ENCODE assay signal across 8 mouse cellular contexts in the genomic region with DNA sequence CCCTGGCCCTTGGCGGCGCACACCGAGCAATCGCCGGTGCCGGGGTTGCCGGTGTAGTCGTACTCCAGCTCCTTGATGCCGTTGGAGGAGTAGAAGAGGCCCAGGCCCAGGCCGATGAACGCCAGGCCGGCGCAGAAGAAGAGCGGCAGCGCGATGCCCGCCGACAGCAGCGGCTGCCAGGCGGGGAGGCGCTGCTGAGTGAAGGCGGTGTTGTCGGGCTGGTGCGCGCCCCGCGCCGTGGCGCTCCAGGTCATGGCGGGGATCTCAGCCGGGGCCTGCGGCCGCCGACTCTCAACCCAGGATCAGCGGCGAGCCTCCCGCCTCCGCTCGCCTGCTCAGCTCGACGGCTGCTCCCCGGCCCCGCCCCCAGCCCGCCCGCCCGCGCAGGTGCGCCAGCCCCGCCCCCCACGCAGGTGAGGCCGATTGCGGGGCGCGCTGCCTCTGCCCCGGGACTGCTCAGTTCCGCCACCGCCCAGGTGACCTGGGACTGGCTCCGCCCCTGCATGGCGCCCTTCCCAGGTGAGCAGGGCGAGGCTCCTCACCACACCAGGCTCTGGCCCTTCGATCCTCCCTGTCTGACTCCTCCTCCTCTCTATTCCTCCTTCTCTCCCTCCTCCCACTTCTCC. TPM values are rescaled to one million over a fixed set of nuclear protein-coding genes. Genes with fewer than 3 reads are reported as not detected.
DNase-seq lines count a peak whose midpoint lies in the region; ATAC-seq and TF ChIP-seq lines count a peak whose summit lies in the region.

A gene (minus strand): TSS at position 307 of the 626 bp plus-strand sequence.

- intact Hi-C loops in left cerebral cortex, adult 2 months (cut with DNase I) = loop anchor here (10.0 kb wide), 1 partner anchor 701 kb away; no protein-coding TSS in a partner anchor

- H3K4me1 ChIP-seq in forebrain, embryonic 14.5 days (ENCODE audit: control insufficient read depth, insufficient read depth, low read length) = no peaks in the 10 kb centered on the region

- DNase-seq in left cerebral cortex, adult 2 months (ENCODE audit: extremely low spot score in 1 of 2, low spot score in 2 of 2) = no peak
- no peak for DNase-seq in left cerebral cortex, adult 8-10 months (ENCODE audit: low spot score in 2 of 2)
- DNase-seq in forebrain, embryonic 14.5 days (ENCODE audit: low spot score) = peak; percentile 28
- peak; percentile 75 for DNase-seq in kidney, postnatal 10 days
- DNase-seq in thymus, postnatal 36 days = peak; percentile 18 to 31
- DNase-seq in layer of hippocampus, adult 11-12 months (ENCODE audit: low spot score) = no peak
- no peak for DNase-seq in cerebellum, adult 9-10 months

- H3K27me3 ChIP-seq in forebrain, embryonic 14.5 days (replicated peaks; ENCODE audit: control insufficient read depth, insufficient read depth, low read length) = peaks cover 63% of the 10 kb centered on the region

- 1% methylated on average over 56 of the region's 61 CpGs for WGBS in forebrain, embryonic 14.5 days

- H3K9ac ChIP-seq in forebrain, embryonic 14.5 days (ENCODE audit: low read length) = peak within 1 kb of the TSS; percentile 32; the same call in 1 of the 2 replicates

- H3K36me3 ChIP-seq in forebrain, embryonic 14.5 days (ENCODE audit: control insufficient read depth, insufficient read depth, low read length) = no peaks in the 10 kb centered on the region

- no peak for TF ChIP-seq CTCF in left cerebral cortex, adult 2 months (IDR thresholded peaks at IDR 0.05)

- peak; percentile 61 for ATAC-seq in forebrain, embryonic 14.5 days
- ATAC-seq in megakaryocyte progenitor cell, adult 5-6 weeks (replicated peaks; ENCODE audit: poor library complexity) = 0 out of 2 replicates have a peak, but pooled peaks have one; percentile 20

- no peaks in the 10 kb centered on the region for H3K9me3 ChIP-seq in forebrain, embryonic 14.5 days (replicated peaks; ENCODE audit: control insufficient read depth, low read length)

- H3K4me3 ChIP-seq in left cerebral cortex, adult 2 months = peak within 1 kb of the TSS; percentile 33
- H3K4me3 ChIP-seq in forebrain, embryonic 14.5 days (ENCODE audit: low read depth, low read length) = peak within 1 kb of the TSS; percentile 32

- H3K4me2 ChIP-seq in forebrain, embryonic 14.5 days (ENCODE audit: low read length) = peak within 1 kb of the TSS; percentile 54

- H3K27ac ChIP-seq in left cerebral cortex, adult 2 months = no peak within 1 kb of the TSS
- H3K27ac ChIP-seq in forebrain, embryonic 14.5 days (ENCODE audit: low read depth, low read length) = no peak within 1 kb of the TSS

RNA-seq across cellular contexts. Expression of the gene that starts here (rescaled TPM):
- under 1 TPM in 1 of 2 experiments, not detected in 1; 0.11 TPM for total RNA-seq in left cerebral cortex, adult 2 months (2021)
- under 1 TPM; 0.11 to 0.93 (median 0.36) TPM for total RNA-seq in left cerebral cortex, adult 8-10 months (2022)
- 0.11 and 0.23 TPM in 2 replicates for polyA plus RNA-seq in forebrain, embryonic 14.5 days (2014; fragmentation: Nextera tagmentation; extraction: Ambion mirVana)
- total RNA-seq in megakaryocyte progenitor cell, adult 5-6 weeks (2015) = not detected in 2 replicates
- not detected in 2 replicates for total RNA-seq in megakaryocyte progenitor cell, adult 5-6 weeks (2017)

Comparison
In these comparisons a context has a peak if more than half of its experiments do, and no peak if none do; other contexts are left out.
1. Peak in DNase-seq, ATAC-seq, H3K4me3 ChIP-seq, H3K9ac ChIP-seq and H3K4me2 ChIP-seq in forebrain, embryonic 14.5 days; RNA of the gene not detected or under 1 TPM.
2. Peak in ATAC-seq in megakaryocyte progenitor cell, adult 5-6 weeks; RNA of the gene not detected or under 1 TPM.
3. DNase-seq: peak in kidney, postnatal 10 days (single experiment) and thymus, postnatal 36 days (2 of 2); none in left cerebral cortex, adult 2 months (0 of 2), left cerebral cortex, adult 8-10 months (0 of 2), layer of hippocampus, adult 11-12 months (single experiment) and cerebellum, adult 9-10 months (single experiment).